Mouse (Mus musculus) right cerebral cortex, postnatal 36 days (tissue): Measurements from ENCODE around the gene Ccdc39.

Experiments
- DNase-seq, 2 experiments: peaks; one replicate each; pipeline ENCODE4 v3.0.0; 2022; ENCODE audit warnings: low spot score in 2 of 2, mixed read lengths in 1 of 2

The Ccdc39 gene

GRCm38 (mm10) chr3:33843801-33844632 lies at the start of gene Ccdc39:
Gene Ccdc39, minus strand, starts transcription at chr3:33844310.
- DNase-seq: peak; percentile 68 to 82

- DNase-seq: no peak
These were observed 49.3 kb upstream of the Ccdc39 start for GRCm38 (mm10) chr3:33893433-33893832.

- DNase-seq: no peak
These were observed 43.3 kb upstream of the Ccdc39 start for GRCm38 (mm10) chr3:33887438-33887837.

GRCm38 (mm10) chr3:33883105-33883504 lies 39.0 kb upstream of the Ccdc39 start:
- no peak for DNase-seq

- DNase-seq: no peak
These were observed 38.6 kb upstream of the Ccdc39 start for GRCm38 (mm10) chr3:33882695-33883094.

- DNase-seq: peak; percentile 5 to 16
These were observed 34.6 kb upstream of the Ccdc39 start for GRCm38 (mm10) chr3:33878661-33879060.

- no peak for DNase-seq
These were observed 30.6 kb upstream of the Ccdc39 start for GRCm38 (mm10) chr3:33874456-33875286.

- DNase-seq: no peak
These were observed 29.7 kb upstream of the Ccdc39 start for GRCm38 (mm10) chr3:33873837-33874236.

GRCm38 (mm10) chr3:33873366-33873765 lies 29.3 kb upstream of the Ccdc39 start:
- no peak for DNase-seq

- no peak for DNase-seq
These were observed 20.0 kb upstream of the Ccdc39 start for GRCm38 (mm10) chr3:33864000-33864540.

GRCm38 (mm10) chr3:33858939-33859338 lies 14.8 kb upstream of the Ccdc39 start:
- DNase-seq: no peak

GRCm38 (mm10) chr3:33853062-33853461 lies 9.0 kb upstream of the Ccdc39 start:
- no peak for DNase-seq

GRCm38 (mm10) chr3:33850856-33851255 lies 6.7 kb upstream of the Ccdc39 start:
- DNase-seq: no peak

GRCm38 (mm10) chr3:33846639-33847038 lies 2.5 kb upstream of the Ccdc39 start:
- no peak for DNase-seq

GRCm38 (mm10) chr3:33838877-33839276 lies 5.2 kb downstream of the Ccdc39 start:
- DNase-seq: no peak

GRCm38 (mm10) chr3:33836576-33836975 lies 7.5 kb downstream of the Ccdc39 start:
- no peak for DNase-seq

- no peak for DNase-seq
These were observed 11.8 kb downstream of the Ccdc39 start for GRCm38 (mm10) chr3:33832351-33832750.

- DNase-seq: no peak
These were observed 19.8 kb downstream of the Ccdc39 start for GRCm38 (mm10) chr3:33824135-33824946.

- DNase-seq: no peak
These were observed 37.0 kb downstream of the Ccdc39 start for GRCm38 (mm10) chr3:33807151-33807550.

- peak in 1 of 2 experiments; percentile 14 for DNase-seq
These were observed 43.6 kb downstream of the Ccdc39 start for GRCm38 (mm10) chr3:33800513-33800820.

- peak; percentile 93 to 94 for DNase-seq
These were observed 44.2 kb downstream of the Ccdc39 start, which contains the start of gene Ttc14 for GRCm38 (mm10) chr3:33799617-33800512. Gene Ttc14, plus strand, starts transcription at chr3:33799832.
